Comparison of ENCODE assay signal across 9 mouse cellular contexts in the genomic region with DNA sequence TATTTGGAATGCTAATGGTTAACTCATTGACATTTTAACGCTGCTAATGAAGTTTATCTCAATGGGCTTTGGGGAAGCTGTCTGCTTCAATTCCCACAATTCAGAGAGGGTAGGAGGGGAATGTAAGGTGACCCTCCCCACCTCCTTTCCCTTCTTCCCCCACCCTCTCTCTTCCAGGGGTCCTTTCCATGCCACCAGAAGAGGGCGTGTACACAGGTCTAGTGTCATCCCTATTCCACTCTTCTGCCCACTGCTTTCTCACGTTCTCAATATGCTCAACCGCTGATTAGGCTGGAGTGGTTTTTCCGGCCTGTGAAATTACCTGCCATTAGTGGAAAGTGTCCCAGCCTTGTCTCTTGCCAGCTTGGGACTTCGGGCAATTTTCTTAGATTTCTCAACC. TPM values are rescaled to one million over a fixed set of nuclear protein-coding genes. Genes with fewer than 3 reads are reported as not detected.
DNase-seq lines count a peak whose midpoint lies in the region; ATAC-seq and TF ChIP-seq lines count a peak whose summit lies in the region.
"Had no signal": no experiment of that assay in that cellular context is flagged by ENCODE, and none has a peak within 500 bp of the region (broad histone marks: within the 10 kb centered on the region; RNA-seq: fewer than 3 reads in every experiment).

No protein-coding gene starts in this region.

- peak overlapping the region; percentile 61 for H3K4me2 ChIP-seq in heart, embryonic 12.5 days
- peak overlapping the region; percentile 60 for H3K4me2 ChIP-seq in heart, embryonic 15.5 days
- peak overlapping the region; percentile 44 for H3K4me2 ChIP-seq in limb, embryonic 15.5 days

- peak overlapping the region; percentile 26 for H3K4me3 ChIP-seq in heart, embryonic 12.5 days
- peak overlapping the region; percentile 20; the same call in 1 of the 2 replicates for H3K4me3 ChIP-seq in ES-Bruce4 (ENCODE audit: low read depth, low read length)
- H3K4me3 ChIP-seq in heart, embryonic 15.5 days, result peak overlapping the region; percentile 29
- peak overlapping the region; percentile 18 for H3K4me3 ChIP-seq in limb, embryonic 15.5 days
- H3K4me3 ChIP-seq in thymus, adult 2 months (ENCODE audit: control insufficient read depth, insufficient read depth, low read length), result no peak overlapping the region

- ATAC-seq in heart, embryonic 12.5 days (ENCODE audit: insufficient number of reproducible peaks, low FRiP score), result no peak
- no peak for ATAC-seq in heart, embryonic 15.5 days (replicated peaks; ENCODE audit: insufficient number of reproducible peaks, insufficient read depth, low FRiP score, low read depth)
- ATAC-seq in limb, embryonic 15.5 days (ENCODE audit: insufficient number of reproducible peaks, low FRiP score, low TSS enrichment, low read depth), result no peak

- peak overlapping the region; percentile 38; the same call in 1 of the 2 replicates for H3K9ac ChIP-seq in heart, embryonic 12.5 days
- H3K9ac ChIP-seq in ES-Bruce4 (ENCODE audit: low read depth, poor library complexity, severe bottlenecking), result peak overlapping the region; percentile 55; the same call in 1 of the 2 replicates
- no peak overlapping the region for H3K9ac ChIP-seq in heart, embryonic 15.5 days
- H3K9ac ChIP-seq in limb, embryonic 15.5 days, result no peak overlapping the region

- 28% methylated on average over 6 of the region's 6 CpGs for WGBS in heart, embryonic 12.5 days
- WGBS in heart, embryonic 15.5 days, result 25% methylated on average over 6 of the region's 6 CpGs
- WGBS in limb, embryonic 15.5 days, result 24% methylated on average over 6 of the region's 6 CpGs
- 61% methylated on average over 6 of the region's 6 CpGs for WGBS in thymus, adult 2 months

- intact Hi-C loops in heart, postnatal 36 days (cut with DNase I), result no loop called here

- no peaks in the 10 kb centered on the region for H3K36me3 ChIP-seq in heart, embryonic 12.5 days
- H3K36me3 ChIP-seq in ES-Bruce4 (ENCODE audit: control insufficient read depth, insufficient read depth, low read length, poor library complexity, severe bottlenecking), result no peaks in the 10 kb centered on the region
- H3K36me3 ChIP-seq in heart, embryonic 15.5 days, result no peaks in the 10 kb centered on the region
- no peaks in the 10 kb centered on the region for H3K36me3 ChIP-seq in limb, embryonic 15.5 days
- H3K36me3 ChIP-seq in thymus, adult 2 months (ENCODE audit: control insufficient read depth, insufficient read depth, low read length), result no peaks in the 10 kb centered on the region

- no peak for TF ChIP-seq POLR2A in ES-Bruce4 (IDR thresholded peaks at IDR 0.05; ENCODE audit: insufficient read depth, low read length)
- TF ChIP-seq POLR2A in thymus, adult 2 months (IDR thresholded peaks at IDR 0.05; ENCODE audit: control insufficient read depth, extremely low read depth, insufficient read depth, low read length, poor library complexity), result no peak

- H3K4me1 ChIP-seq in heart, embryonic 12.5 days (replicated peaks), result peaks cover 27% of the 10 kb centered on the region
- peaks cover 13% of the 10 kb centered on the region for H3K4me1 ChIP-seq in ES-Bruce4 (ENCODE audit: control insufficient read depth, insufficient read depth, low read length)
- H3K4me1 ChIP-seq in heart, embryonic 15.5 days (replicated peaks), result peaks cover 14% of the 10 kb centered on the region
- H3K4me1 ChIP-seq in limb, embryonic 15.5 days, result peaks cover 16% of the 10 kb centered on the region
- peaks cover 21% of the 10 kb centered on the region for H3K4me1 ChIP-seq in thymus, adult 2 months (replicated peaks; ENCODE audit: control insufficient read depth, insufficient read depth, low read length)

- no peak overlapping the region for H3K27ac ChIP-seq in heart, embryonic 12.5 days (ENCODE audit: poor library complexity, severe bottlenecking)
- H3K27ac ChIP-seq in ES-Bruce4 (ENCODE audit: insufficient read depth, low read length), result peak overlapping the region; percentile 5; the same call in 1 of the 2 replicates
- no peak overlapping the region for H3K27ac ChIP-seq in heart, embryonic 15.5 days
- H3K27ac ChIP-seq in limb, embryonic 15.5 days, result no peak overlapping the region
- no peak overlapping the region for H3K27ac ChIP-seq in thymus, adult 2 months (ENCODE audit: control insufficient read depth, insufficient read depth, low read length)

- no peak for TF ChIP-seq EP300 in ES-Bruce4 (IDR thresholded peaks at IDR 0.05; ENCODE audit: insufficient read depth, low read depth, low read length)

- no peak for DNase-seq in heart, postnatal 36 days
- DNase-seq in thymus, adult 2 months, result no peak
- no peak for DNase-seq in layer of hippocampus, adult 8-10 months (ENCODE audit: low spot score in 2 of 2)
- DNase-seq in B cell, adult 2 months, result no peak
- DNase-seq: cerebellum, adult 11 months had no signal

- TF ChIP-seq CTCF in ES-Bruce4 (IDR thresholded peaks at IDR 0.05; ENCODE audit: low read depth, low read length), result peak; percentile 16
- TF ChIP-seq CTCF in thymus, adult 2 months (IDR thresholded peaks at IDR 0.05; ENCODE audit: borderline replicate concordance, control insufficient read depth, extremely low read depth, insufficient read depth, low read length, poor library complexity), result no peak

- H3K9me3 ChIP-seq in heart, embryonic 12.5 days (replicated peaks), result no peaks in the 10 kb centered on the region
- H3K9me3 ChIP-seq in ES-Bruce4 (replicated peaks; ENCODE audit: control insufficient read depth, insufficient read depth, low read length, poor library complexity, severe bottlenecking), result no peaks in the 10 kb centered on the region
- no peaks in the 10 kb centered on the region for H3K9me3 ChIP-seq in heart, embryonic 15.5 days (replicated peaks)
- no peaks in the 10 kb centered on the region for H3K9me3 ChIP-seq in limb, embryonic 15.5 days

- no peaks in the 10 kb centered on the region for H3K27me3 ChIP-seq in heart, embryonic 12.5 days (replicated peaks)
- no peaks in the 10 kb centered on the region for H3K27me3 ChIP-seq in ES-Bruce4 (ENCODE audit: control insufficient read depth, insufficient read depth, low read length, poor library complexity, severe bottlenecking)
- no peaks in the 10 kb centered on the region for H3K27me3 ChIP-seq in heart, embryonic 15.5 days
- H3K27me3 ChIP-seq in limb, embryonic 15.5 days, result no peaks in the 10 kb centered on the region
- H3K27me3 ChIP-seq in thymus, adult 2 months (ENCODE audit: control insufficient read depth, insufficient read depth, low read length), result no peaks in the 10 kb centered on the region

RNA-seq across cellular contexts. Expression of gene Dusp5, which starts 27.9 kb away (rescaled TPM):
- polyA plus RNA-seq in heart, embryonic 12.5 days (2016; fragmentation: Nextera tagmentation; extraction: Ambion mirVana), result 12.4 and 14.3 TPM in 2 replicates
- total RNA-seq in heart, postnatal 36 days (2021), result 10 to 100 TPM in 1 of 2 experiments, 1 to 10 TPM in 1; 4.1 to 12.8 TPM
- polyA plus RNA-seq in ES-Bruce4 (2011; ENCODE audit: insufficient read depth, insufficient read length, low read depth, missing spikeins), result 15.1 and 15.2 TPM in 2 replicates
- polyA plus RNA-seq in heart, embryonic 15.5 days (2015; fragmentation: Nextera tagmentation; extraction: Ambion mirVana), result 7.4 and 10.4 TPM in 2 replicates
- 3.8 and 4.2 TPM in 2 replicates for polyA plus RNA-seq in limb, embryonic 15.5 days (2015; fragmentation: Nextera tagmentation; extraction: Ambion mirVana)
- 46.7 and 57.6 TPM in 2 replicates for polyA plus RNA-seq in thymus, adult 2 months (2012; rRNA removed)
- total RNA-seq in layer of hippocampus, adult 8-10 months (2022), result 10 to 100 TPM; 22.1 to 32.6 (median 23.6) TPM

RNA-seq across cellular contexts. Expression of gene Nutf2-ps1, which starts 32.0 kb away (rescaled TPM):
- 314 and 321 TPM in 2 replicates for polyA plus RNA-seq in heart, embryonic 12.5 days (2016; fragmentation: Nextera tagmentation; extraction: Ambion mirVana)
- total RNA-seq in heart, postnatal 36 days (2021), result 10 to 100 TPM; 68.3 to 78.2 TPM
- 418 and 422 TPM in 2 replicates for polyA plus RNA-seq in ES-Bruce4 (2011; ENCODE audit: insufficient read depth, insufficient read length, low read depth, missing spikeins)
- 258 and 274 TPM in 2 replicates for polyA plus RNA-seq in heart, embryonic 15.5 days (2015; fragmentation: Nextera tagmentation; extraction: Ambion mirVana)
- 278 and 285 TPM in 2 replicates for polyA plus RNA-seq in limb, embryonic 15.5 days (2015; fragmentation: Nextera tagmentation; extraction: Ambion mirVana)
- polyA plus RNA-seq in thymus, adult 2 months (2012; rRNA removed), result 171 and 197 TPM in 2 replicates
- 10 to 100 TPM; 37.1 to 57.5 (median 47.8) TPM for total RNA-seq in layer of hippocampus, adult 8-10 months (2022)

RNA-seq across cellular contexts. Expression of gene Smc3, which starts 43.4 kb away (rescaled TPM):
- polyA plus RNA-seq in heart, embryonic 12.5 days (2016; fragmentation: Nextera tagmentation; extraction: Ambion mirVana), result 45.6 and 47.1 TPM in 2 replicates
- 10 to 100 TPM; 22.8 to 23.7 TPM for total RNA-seq in heart, postnatal 36 days (2021)
- 171 and 182 TPM in 2 replicates for polyA plus RNA-seq in ES-Bruce4 (2011; ENCODE audit: insufficient read depth, insufficient read length, low read depth, missing spikeins)
- polyA plus RNA-seq in heart, embryonic 15.5 days (2015; fragmentation: Nextera tagmentation; extraction: Ambion mirVana), result 37.9 and 38.9 TPM in 2 replicates
- 62.2 and 64.0 TPM in 2 replicates for polyA plus RNA-seq in limb, embryonic 15.5 days (2015; fragmentation: Nextera tagmentation; extraction: Ambion mirVana)
- 8.7 and 9.0 TPM in 2 replicates for polyA plus RNA-seq in thymus, adult 2 months (2012; rRNA removed)
- total RNA-seq in layer of hippocampus, adult 8-10 months (2022), result 10 to 100 TPM; 39.1 to 47.5 (median 43.6) TPM

Comparison
In these comparisons a context has a peak if more than half of its experiments do, and no peak if none do; other contexts are left out.
1. H3K9ac ChIP-seq: peak in heart, embryonic 12.5 days (single experiment) and ES-Bruce4 (single experiment); none in heart, embryonic 15.5 days (single experiment) and limb, embryonic 15.5 days (single experiment).
2. Peak in every context shown above with its lines, with median percentiles within 50 percentile points of each other: H3K4me2 ChIP-seq.